Comparison of ENCODE assay signal across 17 mouse cellular contexts in the genomic region with DNA sequence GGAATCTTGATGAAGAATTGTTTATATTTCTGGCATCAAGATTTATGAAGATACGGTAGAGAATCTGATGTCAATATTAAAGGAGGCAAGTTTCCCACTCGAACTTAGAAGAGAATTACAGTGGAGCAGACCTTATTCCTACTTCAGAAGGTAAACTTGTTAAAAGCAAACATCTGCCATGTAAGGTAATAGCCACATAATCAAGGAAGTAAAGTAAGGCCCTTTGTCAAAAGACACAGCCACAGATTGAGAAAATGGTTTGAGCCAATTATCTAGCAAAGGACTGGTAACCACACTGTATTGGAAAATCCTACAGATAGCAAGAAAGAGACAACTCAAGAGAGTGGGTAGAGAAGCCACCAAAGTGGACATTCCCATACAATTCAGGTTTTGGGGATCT.
"Had no signal": no experiment of that assay in that cellular context is flagged by ENCODE, and none has a peak within 500 bp of the region (broad histone marks: within the 10 kb centered on the region; RNA-seq: fewer than 3 reads in every experiment).

No protein-coding gene starts in this region.

- H3K4me2 ChIP-seq: lung, embryonic 15.5 days; midbrain, embryonic 11.5 days; midbrain, embryonic 13.5 days; midbrain, embryonic 15.5 days; neural tube, embryonic 12.5 days; stomach, embryonic 15.5 days had no signal

- H3K27ac ChIP-seq: macrophage; midbrain, embryonic 13.5 days; midbrain, embryonic 15.5 days; neural tube, embryonic 12.5 days; stomach, embryonic 15.5 days; stomach, postnatal 0 days had no signal

- H3K36me3 ChIP-seq: lung, embryonic 15.5 days; midbrain, embryonic 13.5 days; midbrain, embryonic 15.5 days; neural tube, embryonic 12.5 days; stomach, embryonic 15.5 days had no signal

- ATAC-seq: lung, postnatal 0 days; midbrain, embryonic 13.5 days; midbrain, embryonic 15.5 days had no signal

- DNase-seq: lung, adult 2 months; lung, postnatal 14 days; lung, postnatal 36 days; right cerebral cortex, postnatal 14 days; thymus, adult 2 months; thymus, postnatal 25 days; thymus, postnatal 4 days had no signal

- H3K4me1 ChIP-seq: midbrain, embryonic 13.5 days; midbrain, embryonic 15.5 days; neural tube, embryonic 12.5 days; stomach, embryonic 15.5 days had no signal

- H3K9ac ChIP-seq: lung, embryonic 15.5 days; midbrain, embryonic 13.5 days; midbrain, embryonic 15.5 days; neural tube, embryonic 12.5 days; stomach, embryonic 15.5 days had no signal

- H3K9me3 ChIP-seq: lung, embryonic 15.5 days; midbrain, embryonic 13.5 days; midbrain, embryonic 15.5 days; neural tube, embryonic 12.5 days; stomach, embryonic 15.5 days had no signal

- H3K27me3 ChIP-seq: lung, embryonic 15.5 days; midbrain, embryonic 13.5 days; midbrain, embryonic 15.5 days; neural tube, embryonic 12.5 days; stomach, embryonic 15.5 days had no signal

- H3K4me3 ChIP-seq: lung, embryonic 15.5 days; megakaryocyte, embryonic 14.5 days; midbrain, embryonic 13.5 days; midbrain, embryonic 15.5 days; neural tube, embryonic 12.5 days; stomach, embryonic 15.5 days had no signal
